Mouse (Mus musculus) CH12.LX (cell line): ENCODE measurements at regions not wholly inside any gene's neighbourhood (a gene's known extent, or its start where the extent isn't known, plus 50 kb on each side); places are given as distances from the start of the nearest gene placed in this dataset.

Source experiments
- DNase-seq: peaks from one replicate; pipeline ENCODE4 v3.0.0-alpha.2; 2013; ENCODE audit errors: extremely low read depth
- H3K27ac ChIP-seq: 2 replicates; pipeline ENCODE4 v1.5.1; 2012; ENCODE audit warnings: low read depth, mild to moderate bottlenecking, control low read depth, moderate library complexity; ENCODE audit not compliant: insufficient read depth
- H3K27me3 ChIP-seq: replicated peaks from 2 replicates; pipeline ENCODE3; 2012; ENCODE audit warnings: inconsistent platforms
- H3K36me3 ChIP-seq, 2 experiments: replicated peaks in 1 of 2; 2 replicates each; pipeline versions ENCODE3 to v1.6.1; 2012; ENCODE audit warnings: inconsistent platforms in 1 of 2, low read length in 1 of 2, mild to moderate bottlenecking in 1 of 2, mixed read lengths in 1 of 2, moderate library complexity in 1 of 2; ENCODE audit not compliant: control insufficient read depth in 1 of 2, insufficient read depth in 1 of 2
- H3K4me1 ChIP-seq, 2 experiments: 2 replicates each; pipeline ENCODE4 v1.6.1; 2012; ENCODE audit warnings: inconsistent platforms in 1 of 2, moderate library complexity in 1 of 2; ENCODE audit not compliant: insufficient read depth in 2 of 2, control insufficient read depth in 1 of 2
- H3K4me2 ChIP-seq: 2 replicates; pipeline ENCODE4 v1.6.1; 2012; ENCODE audit warnings: low read depth, mild to moderate bottlenecking, control low read depth; ENCODE audit not compliant: poor library complexity, insufficient read depth, severe bottlenecking
- H3K4me3 ChIP-seq, 3 experiments: fragments of 150-350 bp in 1 of 3; sonication (generic) in 1 of 3; replicated peaks in 1 of 3; 2 replicates each; pipeline versions ENCODE3 to v1.5.1; 2011 to 2012; ENCODE audit warnings: low read depth in 2 of 3, low read length in 2 of 3, mild to moderate bottlenecking in 2 of 3, moderate library complexity in 2 of 3, control low read depth in 1 of 3, improper control_type of control experiment in 1 of 3, inconsistent platforms in 1 of 3, mixed read lengths in 1 of 3; ENCODE audit not compliant: poor library complexity in 1 of 3
- H3K79me2 ChIP-seq: replicated peaks from 2 replicates; pipeline ENCODE4 v1.6.1; 2012; ENCODE audit warnings: mild to moderate bottlenecking, moderate library complexity; ENCODE audit not compliant: control insufficient read depth, poor library complexity, insufficient read depth, severe bottlenecking; ENCODE audit errors: extremely low read depth
- H3K9ac ChIP-seq: 2 replicates; pipeline ENCODE4 v1.6.1; 2012; ENCODE audit warnings: low read depth, mild to moderate bottlenecking, control low read depth, moderate library complexity; ENCODE audit not compliant: insufficient read depth
- H3K9me3 ChIP-seq: replicated peaks from 2 replicates; pipeline ENCODE3; 2012; ENCODE audit warnings: low read length, inconsistent platforms, mixed read lengths
- BHLHE40 ChIP-seq: IDR thresholded peaks from 2 replicates; pipeline ENCODE4 v1.6.1; 2011; ENCODE audit warnings: mild to moderate bottlenecking, low read depth, low read length, improper control_type of control experiment
- CHD2 ChIP-seq: IDR thresholded peaks from 2 replicates; pipeline ENCODE4 v1.6.1; 2011; ENCODE audit warnings: low read length, improper control_type of control experiment
- CTCF ChIP-seq, 2 experiments: IDR thresholded peaks in 1 of 2; conservative IDR thresholded peaks in 1 of 2; 2 replicates each; pipeline ENCODE4 v1.5.1; 2011 to 2012; ENCODE audit warnings: low read depth in 2 of 2, low read length in 2 of 2, improper control_type of control experiment in 1 of 2, inconsistent platforms in 1 of 2, mild to moderate bottlenecking in 1 of 2, moderate library complexity in 1 of 2
- E2F4 ChIP-seq: IDR thresholded peaks from 2 replicates; pipeline ENCODE4 v1.6.1; 2011; ENCODE audit warnings: low read depth, low read length, improper control_type of control experiment; ENCODE audit not compliant: insufficient replicate concordance
- EP300 ChIP-seq: IDR thresholded peaks from 2 replicates; pipeline ENCODE4 v1.6.1; 2011; ENCODE audit warnings: low read length, improper control_type of control experiment
- JUND ChIP-seq: conservative IDR thresholded peaks from 2 replicates; pipeline ENCODE4 v1.6.1; 2011; ENCODE audit warnings: low read depth, low read length, improper control_type of control experiment
- MAFK ChIP-seq: IDR thresholded peaks from 2 replicates; pipeline ENCODE4 v1.6.1; 2011; ENCODE audit warnings: low read length, improper control_type of control experiment; ENCODE audit not compliant: insufficient replicate concordance
- MAX ChIP-seq: IDR thresholded peaks from 2 replicates; pipeline ENCODE4 v1.6.1; 2011; ENCODE audit warnings: low read length, improper control_type of control experiment
- MEF2A ChIP-seq: IDR thresholded peaks from 2 replicates; pipeline ENCODE4 v1.6.1; 2014; ENCODE audit warnings: low read depth, mild to moderate bottlenecking, inconsistent platforms, low read length, improper control_type of control experiment, borderline replicate concordance
- NRF1 ChIP-seq: IDR thresholded peaks from 2 replicates; pipeline ENCODE4 v1.6.1; 2014; ENCODE audit warnings: low read depth, mild to moderate bottlenecking, inconsistent platforms, low read length, improper control_type of control experiment, moderate library complexity
- PAX5 ChIP-seq: IDR thresholded peaks from 2 replicates; pipeline ENCODE4 v1.6.1; 2012; ENCODE audit warnings: low read length, inconsistent platforms, mixed read lengths
- POLR2A ChIP-seq: IDR thresholded peaks from 2 replicates; pipeline ENCODE4 v1.6.1; 2011; ENCODE audit warnings: low read depth, mild to moderate bottlenecking, improper control_type of control experiment, low read length
- POLR2AphosphoS2 ChIP-seq: IDR thresholded peaks from 2 replicates; pipeline ENCODE4 v1.6.1; 2011; ENCODE audit warnings: low read depth, low read length, improper control_type of control experiment
- TBP ChIP-seq: conservative IDR thresholded peaks from 2 replicates; pipeline ENCODE4 v1.6.1; 2011; ENCODE audit warnings: low read depth, low read length, improper control_type of control experiment
- TCF12 ChIP-seq: IDR thresholded peaks from 2 replicates; pipeline ENCODE4 v1.6.1; 2014; ENCODE audit warnings: low read depth, mild to moderate bottlenecking, inconsistent platforms, low read length, improper control_type of control experiment
- UBTF ChIP-seq: IDR thresholded peaks from 2 replicates; pipeline ENCODE4 v1.6.1; 2012; ENCODE audit warnings: low read depth, mild to moderate bottlenecking, inconsistent platforms, low read length, improper control_type of control experiment, moderate library complexity
- USF2 ChIP-seq: conservative IDR thresholded peaks from 2 replicates; pipeline ENCODE4 v1.6.1; 2011; ENCODE audit warnings: low read depth, low read length, improper control_type of control experiment
- ZKSCAN1 ChIP-seq: IDR thresholded peaks from 2 replicates; pipeline ENCODE4 v1.6.1; 2012; ENCODE audit warnings: low read depth, inconsistent platforms, low read length, improper control_type of control experiment, borderline replicate concordance
- ZNF384 ChIP-seq: IDR thresholded peaks from 2 replicates; pipeline ENCODE4 v1.6.1; 2012; ENCODE audit warnings: low read depth, low read length, improper control_type of control experiment, inconsistent platforms
- dilution Hi-C: fragments of 300-500 bp; cut with MboI; formaldehyde crosslinking; loops from 2 replicates; pipeline ENCODE4 v1.14.3; 2020; ENCODE audit warnings: low sequenced_read_pairs; ENCODE audit not compliant: extremely low pct_unique_long_range_greater_than_20kb, extremely low pct_ligation_motif_present
- in situ Hi-C: fragments of 300-500 bp; cut with MboI; formaldehyde crosslinking; loops from 3 replicates; pipeline ENCODE4 v1.14.3; 2019; ENCODE audit warnings: low sequenced_read_pairs, low pct_ligation_motif_present, low pct_unique_long_range_greater_than_20kb, mixed read lengths

GRCm38 (mm10) chr3:38579781-38580180 lies 95.1 kb upstream of the Ankrd50 start:
- no peaks in the 10 kb centered on the region for H3K27me3 ChIP-seq
- dilution Hi-C loops, result no loop called here
- no peaks in the 10 kb centered on the region for H3K79me2 ChIP-seq
- H3K36me3 ChIP-seq, result no peaks in the 10 kb centered on the region
- H3K4me3 ChIP-seq, result no peak overlapping the region
- in situ Hi-C loops, result no loop called here
- H3K27ac ChIP-seq, result no peak overlapping the region
- H3K4me2 ChIP-seq, result no peak overlapping the region
- no peak overlapping the region for H3K9ac ChIP-seq
- DNase-seq, result no peak
- H3K9me3 ChIP-seq, result peaks cover 2% of the 10 kb centered on the region
- peaks cover 0 to 4% of the 10 kb centered on the region in 2 experiments; a peak in 1 of 4 replicates for H3K4me1 ChIP-seq
- TF ChIP-seq USF2, result no peak
- no peak for TF ChIP-seq TCF12
- TF ChIP-seq ZKSCAN1, result no peak
- TF ChIP-seq CTCF (conservative IDR thresholded peaks at IDR 0.05 in 1 of 2, IDR thresholded peaks at IDR 0.05 in 1 of 2; ENCODE audit: low read depth in 2 of 2, low read length in 2 of 2), result no peak
- TF ChIP-seq CHD2, result no peak
- no peak for TF ChIP-seq MAFK
- TF ChIP-seq POLR2AphosphoS2, result no peak
- no peak for TF ChIP-seq POLR2A
- TF ChIP-seq BHLHE40, result no peak
- no peak for TF ChIP-seq MAX
- no peak for TF ChIP-seq ZNF384
- TF ChIP-seq PAX5, result no peak
- no peak for TF ChIP-seq E2F4
- TF ChIP-seq NRF1, result no peak

- peak overlapping the region; percentile 95 for H3K4me2 ChIP-seq
These were observed 93.4 kb upstream of the Ankrd50 start for GRCm38 (mm10) chr3:38577890-38578628.

GRCm38 (mm10) chr3:38573594-38573993 lies 89.0 kb upstream of the Ankrd50 start:
- TF ChIP-seq JUND, result no peak
- TF ChIP-seq EP300, result no peak
- TF ChIP-seq MEF2A, result no peak
- no peak for TF ChIP-seq UBTF
- no peak for TF ChIP-seq TBP
- Histone ChIP-seq H3K27ac (no peak overlapping the region), H3K9ac (no peak overlapping the region), H3K36me3 (no peaks in the 10 kb centered on the region), H3K79me2 (no peaks in the 10 kb centered on the region), H3K4me1 (peaks cover 15 to 38% of the 10 kb centered on the region in 2 experiments), H3K4me2 (no peak overlapping the region), H3K4me3 (no peak overlapping the region), H3K27me3 (no peaks in the 10 kb centered on the region), H3K9me3 (peaks cover 2% of the 10 kb centered on the region)
- DNase-seq, result no peak
- in situ Hi-C loops (no loop called here), dilution Hi-C loops (no loop called here)

More at GRCm38 (mm10) chr3:38577890-38578628, 93.4 kb upstream of the Ankrd50 start:
- DNase-seq, result no peak
- Histone ChIP-seq H3K36me3 (no peaks in the 10 kb centered on the region), H3K4me3 (no peak overlapping the region), H3K27ac (no peak overlapping the region), H3K27me3 (no peaks in the 10 kb centered on the region)
- TF ChIP-seq ZKSCAN1 (no peak), MEF2A (no peak)
- TF ChIP-seq, all 38 proteins: peak for 0
- in situ Hi-C loops, result no loop called here
- H3K9ac ChIP-seq, result no peak overlapping the region; the same call in 1 of the 2 replicates
- peaks cover 2% of the 10 kb centered on the region for H3K9me3 ChIP-seq
- dilution Hi-C loops, result no loop called here
- H3K79me2 ChIP-seq, result no peaks in the 10 kb centered on the region
- peaks cover 0 to 8% of the 10 kb centered on the region in 2 experiments; a peak in 1 of 4 replicates for H3K4me1 ChIP-seq
